Mouse (Mus musculus) bone marrow, adult 2 months (tissue): Measurements from ENCODE around the gene 1700028J19Rik. TPM values are rescaled to one million over a fixed set of nuclear protein-coding genes. Genes with fewer than 3 reads are reported as not detected.

Experiments used
- H3K27ac ChIP-seq: fragments of 200-500 bp; 2 replicates; pipeline ENCODE4 v1.5.1; 2012; ENCODE audit warnings: low read depth, mild to moderate bottlenecking, control low read depth, inconsistent platforms, low read length; ENCODE audit not compliant: control insufficient read depth, poor library complexity, insufficient read depth
- H3K4me1 ChIP-seq: fragments of 200-500 bp; 2 replicates; pipeline ENCODE4 v1.6.1; 2011; ENCODE audit warnings: low read length; ENCODE audit not compliant: control insufficient read depth, insufficient read depth
- H3K4me3 ChIP-seq: fragments of 200-500 bp; replicated peaks from 2 replicates; pipeline ENCODE3; 2011; ENCODE audit warnings: mild to moderate bottlenecking, low read depth, low read length, control low read depth; ENCODE audit not compliant: control insufficient read depth
- CTCF ChIP-seq: fragments of 200-500 bp; IDR thresholded peaks from 2 replicates; pipeline ENCODE4 v1.5.1; 2011; ENCODE audit warnings: low read length, control low read depth; ENCODE audit not compliant: control insufficient read depth, insufficient read depth
- POLR2A ChIP-seq: fragments of 200-500 bp; IDR thresholded peaks from 2 replicates; pipeline ENCODE4 v1.6.1; 2011; ENCODE audit warnings: low read depth, mild to moderate bottlenecking, control low read depth, low read length, borderline replicate concordance; ENCODE audit not compliant: control insufficient read depth
- WGBS: fragments of 180-500 bp; shearing (Covaris S2); methylation state at CpG from one replicate; pipeline ENCODE4 v1.1.7; 2018; 5-methylcytosine and 5-hydroxymethylcytosine counted together
- polyA plus RNA-seq: library from polyadenylated mRNA; stranded (reverse); fragments of >200 nt; gene quantifications from 2 replicates; pipeline ENCODE4 v1.2.4, GENCODE M21; 2011; ENCODE audit warnings: low replicate concordance; ENCODE audit not compliant: missing spikeins, insufficient read depth, insufficient read length

1700028J19Rik gene
- polyA plus RNA-seq, 1 experiment: 2.0 TPM

GRCm38 (mm10) chr7:44275546-44275945 lies 29.1 kb upstream of the 1700028J19Rik start:
- TF ChIP-seq POLR2A: no peak
- TF ChIP-seq CTCF: no peak
- Histone ChIP-seq H3K27ac (no peak overlapping the region), H3K4me1 (no peaks in the 10 kb centered on the region), H3K4me3 (no peak overlapping the region)
- WGBS: 80% methylated on average over 3 of the region's 3 CpGs

DNA sequence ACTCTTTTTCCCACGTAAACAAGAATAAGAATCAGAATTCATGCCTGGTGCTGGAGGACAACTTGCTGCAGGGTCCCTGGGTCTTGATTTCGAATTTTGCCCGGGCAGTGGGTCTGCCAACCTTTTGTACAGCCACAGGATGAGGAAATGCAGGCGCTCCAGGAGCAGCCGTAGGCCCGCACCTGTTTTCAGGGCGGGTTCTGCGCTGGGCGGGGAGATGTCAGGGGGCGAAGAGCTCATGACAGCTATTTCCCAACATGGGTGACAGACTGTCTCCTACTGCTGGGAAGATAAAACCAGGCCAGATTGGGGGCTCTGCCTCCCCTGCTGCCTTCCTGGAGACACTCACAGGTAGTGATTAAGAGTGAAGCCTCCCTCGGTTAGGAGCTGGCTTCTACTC lies 27.6 kb upstream of the 1700028J19Rik start:
- no peak overlapping the region for H3K27ac ChIP-seq
- 72% methylated on average over 11 of the region's 11 CpGs for WGBS
- H3K4me3 ChIP-seq: no peak overlapping the region
- TF ChIP-seq CTCF: no peak
- no peak for TF ChIP-seq POLR2A
- H3K4me1 ChIP-seq: no peaks in the 10 kb centered on the region

GRCm38 (mm10) chr7:44273446-44273845 lies 27.0 kb upstream of the 1700028J19Rik start:
- H3K27ac ChIP-seq: no peak overlapping the region
- 68% methylated on average over 7 of the region's 7 CpGs for WGBS
- no peak overlapping the region for H3K4me3 ChIP-seq
- no peak for TF ChIP-seq CTCF
- no peak for TF ChIP-seq POLR2A
- no peaks in the 10 kb centered on the region for H3K4me1 ChIP-seq

GRCm38 (mm10) chr7:44272546-44272945 lies 26.1 kb upstream of the 1700028J19Rik start:
- no peaks in the 10 kb centered on the region for H3K4me1 ChIP-seq
- no peak overlapping the region for H3K4me3 ChIP-seq
- no peak overlapping the region for H3K27ac ChIP-seq
- no peak for TF ChIP-seq POLR2A
- no peak for TF ChIP-seq CTCF
- 66% methylated on average over 7 of the region's 7 CpGs for WGBS

GRCm38 (mm10) chr7:44271309-44271708 lies 24.8 kb upstream of the 1700028J19Rik start:
- WGBS: 60% methylated on average over 2 of the region's 2 CpGs
- H3K27ac ChIP-seq: no peak overlapping the region
- H3K4me3 ChIP-seq: no peak overlapping the region
- TF ChIP-seq CTCF (no peak), POLR2A (no peak)
- H3K4me1 ChIP-seq: no peaks in the 10 kb centered on the region

DNA sequence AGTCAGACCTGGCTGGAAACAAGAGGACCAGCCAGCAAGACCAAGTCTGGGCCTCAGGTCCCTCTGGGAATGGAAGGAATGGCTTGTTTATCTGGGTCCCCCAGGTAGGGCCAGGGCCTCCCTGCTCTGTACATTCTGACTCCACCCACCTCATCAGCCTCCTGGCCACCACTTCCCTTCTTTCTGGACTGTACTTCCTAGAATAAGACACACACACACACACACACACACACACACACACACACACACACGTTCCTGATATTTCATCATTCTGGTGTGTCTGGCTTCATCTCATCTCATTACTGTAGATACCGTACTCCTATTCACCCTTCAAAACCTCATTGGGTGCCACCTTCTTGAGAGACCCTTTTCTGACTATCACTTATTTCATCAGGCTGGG lies 22.9 kb upstream of the 1700028J19Rik start:
- 35% methylated on average over 2 of the region's 2 CpGs for WGBS
- Histone ChIP-seq H3K4me1 (no peaks in the 10 kb centered on the region), H3K27ac (no peak overlapping the region), H3K4me3 (no peak overlapping the region)
- no peak for TF ChIP-seq CTCF

DNA sequence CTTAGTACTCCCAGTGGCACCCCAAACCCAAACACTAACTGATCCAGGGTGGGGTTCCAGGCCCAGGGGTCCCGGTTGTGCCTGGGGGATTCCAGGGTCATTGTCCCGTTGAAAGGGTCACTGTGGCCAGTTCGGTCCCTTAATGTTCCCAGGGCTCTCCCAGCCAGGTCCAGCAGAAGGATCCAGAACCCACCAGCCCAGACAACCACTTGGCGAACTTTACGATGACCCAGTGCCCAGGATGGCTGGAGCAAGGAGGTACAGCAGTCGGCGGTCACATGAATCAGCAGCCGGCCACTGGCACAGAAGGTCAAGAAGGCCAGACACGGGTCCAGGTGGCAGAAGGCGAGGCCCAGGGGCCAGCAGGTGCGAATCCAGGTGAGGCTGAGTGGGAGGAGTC lies 21.6 kb upstream of the 1700028J19Rik start:
- H3K27ac ChIP-seq: no peak overlapping the region
- no peak for TF ChIP-seq CTCF
- no peak for TF ChIP-seq POLR2A
- 68% methylated on average over 11 of the region's 11 CpGs for WGBS
- no peaks in the 10 kb centered on the region for H3K4me1 ChIP-seq
- no peak overlapping the region for H3K4me3 ChIP-seq

- Histone ChIP-seq H3K4me1 (no peaks in the 10 kb centered on the region), H3K27ac (no peak overlapping the region), H3K4me3 (no peak overlapping the region)
- TF ChIP-seq CTCF (peak; percentile 90), POLR2A (no peak)
- WGBS: 3% methylated on average over 34 of the region's 34 CpGs
These were observed 16.5 kb upstream of the 1700028J19Rik start for GRCm38 (mm10) chr7:44262791-44263643.
